Mouse (Mus musculus) lung, embryonic 16.5 days (tissue): Measurements from ENCODE around the gene Trib2. TPM values are rescaled to one million over a fixed set of nuclear protein-coding genes. Genes with fewer than 3 reads are reported as not detected.

Experiments
- ATAC-seq: fragments of 200-750 bp; cut with Nextera tagmentation; 2 replicates; pipeline ENCODE4 v1.8.0; 2017; ENCODE audit warnings: low read depth, mild to moderate bottlenecking, moderate library complexity
- H3K27ac ChIP-seq: fragments of 300-500 bp; sonication (generic); 2 replicates; pipeline ENCODE4 v1.5.1; 2014; ENCODE audit warnings: mild to moderate bottlenecking, control low read depth, low read length
- H3K27me3 ChIP-seq: fragments of 300-500 bp; sonication (generic); 2 replicates; pipeline ENCODE4 v1.6.1; 2014; ENCODE audit warnings: low read depth, low read length, mixed read lengths; ENCODE audit not compliant: control insufficient read depth, insufficient read depth
- H3K36me3 ChIP-seq: fragments of 300-500 bp; sonication (generic); 2 replicates; pipeline ENCODE4 v1.6.1; 2014; ENCODE audit warnings: low read length; ENCODE audit not compliant: control insufficient read depth, insufficient read depth
- H3K4me1 ChIP-seq: fragments of 300-500 bp; sonication (generic); replicated peaks from 2 replicates; pipeline ENCODE4 v1.6.1; 2014; ENCODE audit warnings: low read length, mixed read lengths; ENCODE audit not compliant: control insufficient read depth, insufficient read depth
- H3K4me2 ChIP-seq: fragments of 300-500 bp; sonication (generic); 2 replicates; pipeline ENCODE4 v1.6.1; 2014; ENCODE audit warnings: low read depth, low read length, control low read depth
- H3K4me3 ChIP-seq: fragments of 300-500 bp; sonication (generic); 2 replicates; pipeline ENCODE4 v1.5.1; 2014; ENCODE audit warnings: mild to moderate bottlenecking, low read length, control low read depth
- H3K9ac ChIP-seq: fragments of 300-500 bp; sonication (generic); 2 replicates; pipeline ENCODE4 v1.6.1; 2014; ENCODE audit warnings: low read length, control low read depth
- H3K9me3 ChIP-seq: fragments of 300-500 bp; sonication (generic); 2 replicates; pipeline ENCODE4 v1.6.1; 2016; ENCODE audit warnings: low read length; ENCODE audit not compliant: control insufficient read depth
- WGBS: fragments of 180-500 bp; shearing (Covaris S2); extraction: QIAGEN DNeasy Blood & Tissue Kit; methylation state at CpG from one replicate; pipeline ENCODE4 v1.1.7; 2014; 5-methylcytosine and 5-hydroxymethylcytosine counted together
- polyA plus RNA-seq: library from polyadenylated mRNA; unstranded; fragments of >200 nt; fragmentation: Nextera tagmentation; extraction: Ambion mirVana; gene quantifications from 2 replicates; pipeline ENCODE4 v1.2.1, GENCODE M21; 2015

Trib2 gene
- polyA plus RNA-seq, 1 experiment from 2014 or later, result 25.1 TPM

- Histone ChIP-seq H3K27ac (no peak overlapping the region), H3K9ac (no peak overlapping the region), H3K4me1 (no peaks in the 10 kb centered on the region), H3K36me3 (no peaks in the 10 kb centered on the region), H3K4me2 (no peak overlapping the region), H3K27me3 (no peaks in the 10 kb centered on the region), H3K9me3 (no peaks in the 10 kb centered on the region), H3K4me3 (no peak overlapping the region)
- 71% methylated on average over 8 of the region's 8 CpGs for WGBS
- no peak for ATAC-seq
Observed at GRCm38 (mm10) chr12:15761453-15762116, 55.1 kb downstream of the Trib2 start.

GRCm38 (mm10) chr12:15760684-15761083 is 56.0 kb downstream of the Trib2 start:
- no peak for ATAC-seq
- H3K9ac ChIP-seq, result no peak overlapping the region
- no peaks in the 10 kb centered on the region for H3K36me3 ChIP-seq
- H3K27ac ChIP-seq, result no peak overlapping the region
- H3K4me2 ChIP-seq, result no peak overlapping the region
- no peaks in the 10 kb centered on the region for H3K27me3 ChIP-seq
- no peak overlapping the region for H3K4me3 ChIP-seq
- no peaks in the 10 kb centered on the region for H3K9me3 ChIP-seq
- 60% methylated on average over 4 of the region's 4 CpGs for WGBS
- no peaks in the 10 kb centered on the region for H3K4me1 ChIP-seq

GRCm38 (mm10) chr12:15758866-15759265 is 57.9 kb downstream of the Trib2 start:
- no peak overlapping the region for H3K4me3 ChIP-seq
- no peaks in the 10 kb centered on the region for H3K9me3 ChIP-seq
- H3K4me1 ChIP-seq, result no peaks in the 10 kb centered on the region
- H3K36me3 ChIP-seq, result no peaks in the 10 kb centered on the region
- no peak overlapping the region for H3K4me2 ChIP-seq
- no peak overlapping the region for H3K9ac ChIP-seq
- H3K27ac ChIP-seq, result no peak overlapping the region
- no peaks in the 10 kb centered on the region for H3K27me3 ChIP-seq
- WGBS, result 36% methylated on average over 2 of the region's 2 CpGs
- ATAC-seq, result no peak

- Histone ChIP-seq H3K9ac (no peak overlapping the region), H3K36me3 (no peaks in the 10 kb centered on the region), H3K4me2 (no peak overlapping the region), H3K27me3 (no peaks in the 10 kb centered on the region), H3K4me1 (no peaks in the 10 kb centered on the region), H3K9me3 (no peaks in the 10 kb centered on the region), H3K27ac (no peak overlapping the region), H3K4me3 (no peak overlapping the region)
- ATAC-seq, result no peak
- 84% methylated on average over 8 of the region's 8 CpGs for WGBS
Observed at GRCm38 (mm10) chr12:15757351-15757750, 59.4 kb downstream of the Trib2 start.

- no peak for ATAC-seq
- H3K9ac ChIP-seq, result no peak overlapping the region
- H3K27ac ChIP-seq, result no peak overlapping the region
- no peak overlapping the region for H3K4me3 ChIP-seq
- 45% methylated on average over 2 of the region's 2 CpGs for WGBS
- no peak overlapping the region for H3K4me2 ChIP-seq
- H3K36me3 ChIP-seq, result no peaks in the 10 kb centered on the region
- no peaks in the 10 kb centered on the region for H3K9me3 ChIP-seq
- no peaks in the 10 kb centered on the region for H3K4me1 ChIP-seq
- no peaks in the 10 kb centered on the region for H3K27me3 ChIP-seq
Observed at GRCm38 (mm10) chr12:15755030-15755690, 61.6 kb downstream of the Trib2 start.

- no peak overlapping the region for H3K27ac ChIP-seq
- no peaks in the 10 kb centered on the region for H3K4me1 ChIP-seq
- H3K9ac ChIP-seq, result no peak overlapping the region
- no peak for ATAC-seq
- H3K4me2 ChIP-seq, result no peak overlapping the region
- WGBS, result 50% methylated on average over 2 of the region's 2 CpGs
- no peaks in the 10 kb centered on the region for H3K36me3 ChIP-seq
- no peaks in the 10 kb centered on the region for H3K9me3 ChIP-seq
- H3K27me3 ChIP-seq, result no peaks in the 10 kb centered on the region
- no peak overlapping the region for H3K4me3 ChIP-seq
Observed at GRCm38 (mm10) chr12:15754602-15755001, 62.1 kb downstream of the Trib2 start.

GRCm38 (mm10) chr12:15749646-15750195 is 67.0 kb downstream of the Trib2 start:
- Histone ChIP-seq H3K4me3 (no peak overlapping the region), H3K27me3 (no peaks in the 10 kb centered on the region), H3K9ac (no peak overlapping the region), H3K4me1 (peaks cover 5% of the 10 kb centered on the region), H3K36me3 (no peaks in the 10 kb centered on the region), H3K4me2 (no peak overlapping the region), H3K9me3 (no peaks in the 10 kb centered on the region), H3K27ac (no peak overlapping the region)
- ATAC-seq, result no peak
- WGBS, result 32% methylated on average over 4 of the region's 4 CpGs

GRCm38 (mm10) chr12:15745752-15746151 is 71.0 kb downstream of the Trib2 start:
- no peaks in the 10 kb centered on the region for H3K27me3 ChIP-seq
- no peak overlapping the region for H3K27ac ChIP-seq
- no peaks in the 10 kb centered on the region for H3K9me3 ChIP-seq
- H3K4me1 ChIP-seq, result peaks cover 5% of the 10 kb centered on the region
- no peak overlapping the region for H3K4me2 ChIP-seq
- ATAC-seq, result peak; percentile 26; the same call in 1 of the 2 replicates
- H3K9ac ChIP-seq, result no peak overlapping the region
- H3K4me3 ChIP-seq, result no peak overlapping the region
- 55% methylated on average over 10 of the region's 10 CpGs for WGBS
- no peaks in the 10 kb centered on the region for H3K36me3 ChIP-seq
